Mouse (Mus musculus) embryonic facial prominence, embryonic 11.5 days (tissue): Measurements from ENCODE around the gene Nlrc4. TPM values are rescaled to one million over a fixed set of nuclear protein-coding genes. Genes with fewer than 3 reads are reported as not detected.

ENCODE experiments used
- ATAC-seq: fragments of 200-750 bp; cut with Nextera tagmentation; replicated peaks from 2 replicates; pipeline ENCODE4 v1.8.0; 2017; ENCODE audit warnings: low read depth; ENCODE audit not compliant: insufficient number of reproducible peaks, low FRiP score, low TSS enrichment
- DNase-seq: peaks from one replicate; pipeline ENCODE4 v3.0.0-alpha.2; 2015; ENCODE audit warnings: low spot score
- H3K27ac ChIP-seq: fragments of 300-500 bp; sonication (generic); replicated peaks from 2 replicates; pipeline ENCODE4 v1.5.1; 2014; ENCODE audit warnings: mild to moderate bottlenecking, low read depth, low read length, control low read depth
- H3K27me3 ChIP-seq: fragments of 300-500 bp; sonication (generic); 2 replicates; pipeline ENCODE4 v1.6.1; 2014; ENCODE audit warnings: mild to moderate bottlenecking, low read length, moderate library complexity, mixed read lengths; ENCODE audit not compliant: control insufficient read depth, insufficient read depth
- H3K36me3 ChIP-seq: fragments of 300-500 bp; sonication (generic); replicated peaks from 2 replicates; pipeline ENCODE4 v1.6.1; 2014; ENCODE audit warnings: low read depth, mild to moderate bottlenecking, low read length, moderate library complexity, mixed read lengths; ENCODE audit not compliant: control insufficient read depth, insufficient read depth
- H3K4me1 ChIP-seq: fragments of 300-500 bp; sonication (generic); 2 replicates; pipeline ENCODE4 v1.6.1; 2014; ENCODE audit warnings: low read length, mixed read lengths; ENCODE audit not compliant: control insufficient read depth, insufficient read depth
- H3K4me2 ChIP-seq: fragments of 300-500 bp; sonication (generic); 2 replicates; pipeline ENCODE4 v1.6.1; 2014; ENCODE audit warnings: low read depth, mild to moderate bottlenecking, control low read depth, low read length, moderate library complexity
- H3K4me3 ChIP-seq: fragments of 300-500 bp; sonication (generic); 2 replicates; pipeline ENCODE4 v1.5.1; 2014; ENCODE audit warnings: low read depth, low read length, control low read depth
- H3K9ac ChIP-seq: fragments of 300-500 bp; sonication (generic); replicated peaks from 2 replicates; pipeline ENCODE4 v1.6.1; 2014; ENCODE audit warnings: mild to moderate bottlenecking, control low read depth, low read length
- H3K9me3 ChIP-seq: fragments of 300-500 bp; sonication (generic); replicated peaks from 2 replicates; pipeline ENCODE4 v1.6.1; 2016; ENCODE audit warnings: mild to moderate bottlenecking, low read length, inconsistent platforms, mixed read lengths; ENCODE audit not compliant: control insufficient read depth
- WGBS: fragments of 180-500 bp; shearing (Covaris S2); extraction: QIAGEN DNeasy Blood & Tissue Kit; methylation state at CpG from one replicate; pipeline ENCODE4 v1.1.7; 2014; 5-methylcytosine and 5-hydroxymethylcytosine counted together
- polyA plus RNA-seq: library from polyadenylated mRNA; unstranded; fragments of >200 nt; fragmentation: Nextera tagmentation; extraction: Ambion mirVana; gene quantifications from 2 replicates; pipeline ENCODE4 v1.2.1, GENCODE M21; 2014

Gene Nlrc4
- polyA plus RNA-seq, 1 experiment from 2014 or later: 0.18 TPM

DNA sequence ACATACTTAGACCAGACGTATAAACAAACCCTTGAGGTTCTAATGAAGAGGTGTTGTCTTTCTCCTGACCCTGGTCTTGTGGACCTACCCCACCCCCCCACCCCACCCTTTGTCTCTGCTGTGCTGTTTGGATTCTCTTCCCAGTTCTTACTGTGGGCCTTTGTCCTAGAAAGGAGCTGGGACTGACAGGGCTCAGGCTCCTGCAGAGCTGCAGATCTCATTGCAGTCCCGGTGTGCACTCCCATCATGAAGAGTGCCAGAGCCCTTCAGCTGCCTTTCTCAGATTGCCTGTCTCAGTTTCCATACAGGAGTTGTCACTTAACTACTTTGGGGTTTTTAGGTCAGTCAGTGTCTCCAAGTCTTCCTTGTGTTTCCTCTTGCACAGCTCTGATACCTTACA is 38.3 kb downstream of the Nlrc4 start:
- WGBS: 58% methylated on average over 2 of the region's 2 CpGs
- H3K9me3 ChIP-seq: no peaks in the 10 kb centered on the region
- no peak overlapping the region for H3K4me3 ChIP-seq
- H3K36me3 ChIP-seq: peaks cover 7% of the 10 kb centered on the region
- H3K9ac ChIP-seq: no peak overlapping the region
- H3K4me2 ChIP-seq: no peak overlapping the region
- H3K27me3 ChIP-seq: no peaks in the 10 kb centered on the region
- no peaks in the 10 kb centered on the region for H3K4me1 ChIP-seq
- no peak overlapping the region for H3K27ac ChIP-seq
- DNase-seq (no peak), ATAC-seq (no peak)

DNA sequence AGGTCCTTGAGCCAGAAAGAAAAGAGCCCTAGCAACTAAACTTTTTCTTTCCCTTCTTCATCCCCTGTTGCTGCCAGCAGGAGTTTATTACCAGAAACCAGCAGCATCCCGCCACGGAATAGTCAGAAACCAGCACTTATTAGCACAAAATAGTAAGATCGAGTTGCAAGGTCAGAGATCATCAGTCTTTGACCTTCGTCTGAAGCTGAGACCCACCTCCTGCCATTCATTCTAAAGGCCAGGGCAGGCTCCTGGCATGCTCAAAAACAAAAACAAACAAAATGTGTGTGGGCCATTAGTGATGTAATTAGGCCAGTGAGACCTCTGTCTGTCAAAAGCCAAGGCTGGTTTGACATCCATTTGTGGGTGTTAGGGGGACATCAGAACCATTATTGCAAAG is 40.8 kb downstream of the Nlrc4 start:
- no peak for ATAC-seq
- Histone ChIP-seq H3K9ac (no peak overlapping the region), H3K36me3 (peaks cover 3% of the 10 kb centered on the region), H3K27ac (no peak overlapping the region), H3K4me2 (no peak overlapping the region), H3K4me3 (no peak overlapping the region), H3K27me3 (no peaks in the 10 kb centered on the region), H3K9me3 (no peaks in the 10 kb centered on the region), H3K4me1 (no peaks in the 10 kb centered on the region)
- WGBS: 13% methylated on average over 4 of the region's 4 CpGs
- DNase-seq: no peak

DNA sequence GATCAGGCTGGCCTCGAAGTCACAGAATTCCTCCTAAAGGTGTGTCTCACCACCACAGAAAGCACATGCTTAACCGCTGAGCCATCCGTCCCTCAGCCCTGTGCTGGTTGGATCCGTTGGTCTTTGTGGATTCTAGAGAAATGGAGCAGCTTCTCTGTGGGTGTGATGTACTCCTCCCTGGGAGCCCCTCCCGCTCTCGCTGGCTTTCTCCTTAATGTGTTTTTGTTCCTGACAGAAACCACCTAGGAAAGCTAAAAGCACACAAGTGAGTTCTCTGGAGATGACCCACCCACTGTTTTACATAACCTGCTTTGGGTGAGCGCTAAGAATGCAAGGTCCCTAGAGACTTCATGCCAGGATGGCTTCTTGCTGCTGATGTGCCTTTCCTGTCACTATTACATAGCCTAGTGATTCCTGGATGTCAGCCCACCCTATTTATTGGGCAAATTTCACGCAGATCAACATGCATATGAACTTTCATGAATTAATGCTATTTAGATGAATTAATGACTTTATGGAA is 42.0 kb downstream of the Nlrc4 start:
- no peak for DNase-seq
- Histone ChIP-seq H3K27ac (no peak overlapping the region), H3K4me3 (no peak overlapping the region), H3K9me3 (no peaks in the 10 kb centered on the region), H3K27me3 (no peaks in the 10 kb centered on the region), H3K4me2 (no peak overlapping the region), H3K9ac (no peak overlapping the region), H3K36me3 (no peaks in the 10 kb centered on the region; the same call in 1 of the 2 replicates), H3K4me1 (no peaks in the 10 kb centered on the region)
- 89% methylated on average over 8 of the region's 8 CpGs for WGBS
- no peak for ATAC-seq

- WGBS: 68% methylated on average over 1 of the region's 1 CpGs
- Histone ChIP-seq H3K27me3 (no peaks in the 10 kb centered on the region), H3K9me3 (no peaks in the 10 kb centered on the region), H3K4me2 (no peak overlapping the region), H3K4me1 (no peaks in the 10 kb centered on the region), H3K9ac (no peak overlapping the region), H3K36me3 (no peaks in the 10 kb centered on the region; the same call in 1 of the 2 replicates), H3K4me3 (no peak overlapping the region), H3K27ac (no peak overlapping the region)
- ATAC-seq: no peak
- DNase-seq: no peak
These were observed 44.3 kb downstream of the Nlrc4 start for GRCm38 (mm10) chr17:74414671-74415070.

- ATAC-seq (no peak), DNase-seq (no peak)
- H3K36me3 ChIP-seq: no peaks in the 10 kb centered on the region; the same call in 1 of the 2 replicates
- WGBS: 82% methylated on average over 8 of the region's 8 CpGs
- no peak overlapping the region for H3K4me2 ChIP-seq
- no peak overlapping the region for H3K27ac ChIP-seq
- no peaks in the 10 kb centered on the region for H3K4me1 ChIP-seq
- H3K9me3 ChIP-seq: no peaks in the 10 kb centered on the region
- H3K4me3 ChIP-seq: no peak overlapping the region
- no peak overlapping the region for H3K9ac ChIP-seq
- H3K27me3 ChIP-seq: no peaks in the 10 kb centered on the region
These were observed 45.6 kb downstream of the Nlrc4 start for GRCm38 (mm10) chr17:74413324-74413723.

GRCm38 (mm10) chr17:74409722-74410121 is 49.2 kb downstream of the Nlrc4 start:
- H3K9ac ChIP-seq: no peak overlapping the region
- DNase-seq (peak; percentile 13), ATAC-seq (no peak)
- 68% methylated on average over 4 of the region's 4 CpGs for WGBS
- H3K4me3 ChIP-seq: no peak overlapping the region
- H3K4me1 ChIP-seq: no peaks in the 10 kb centered on the region
- H3K27me3 ChIP-seq: no peaks in the 10 kb centered on the region
- H3K36me3 ChIP-seq: no peaks in the 10 kb centered on the region; the same call in 1 of the 2 replicates
- no peaks in the 10 kb centered on the region for H3K9me3 ChIP-seq
- no peak overlapping the region for H3K4me2 ChIP-seq
- no peak overlapping the region for H3K27ac ChIP-seq

DNA sequence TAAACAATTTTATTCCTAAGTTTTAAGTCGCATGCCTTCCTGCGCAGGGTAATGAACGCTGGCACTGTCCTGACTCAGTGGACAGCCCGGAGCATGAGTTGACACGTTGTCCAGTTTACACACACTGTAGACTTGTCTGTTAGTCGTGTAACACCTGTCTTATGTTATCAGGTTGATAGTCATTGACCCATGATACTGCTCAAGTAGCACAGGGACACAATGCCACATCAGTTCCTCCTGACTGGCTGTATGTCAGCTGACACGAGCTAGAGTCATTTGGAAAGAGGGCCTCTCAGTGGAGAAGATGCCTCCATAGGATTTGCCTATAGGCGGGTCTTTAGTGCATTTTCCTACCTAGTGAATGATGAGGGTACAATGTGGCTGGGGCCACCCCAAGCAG is 52.5 kb downstream of the Nlrc4 start:
- H3K36me3 ChIP-seq: no peaks in the 10 kb centered on the region; the same call in none of the 2 replicates
- H3K4me2 ChIP-seq: no peak overlapping the region
- 89% methylated on average over 8 of the region's 8 CpGs for WGBS
- H3K27ac ChIP-seq: no peak overlapping the region
- ATAC-seq (no peak), DNase-seq (no peak)
- no peaks in the 10 kb centered on the region for H3K9me3 ChIP-seq
- H3K9ac ChIP-seq: no peak overlapping the region
- H3K4me1 ChIP-seq: no peaks in the 10 kb centered on the region
- no peak overlapping the region for H3K4me3 ChIP-seq
- no peaks in the 10 kb centered on the region for H3K27me3 ChIP-seq

DNA sequence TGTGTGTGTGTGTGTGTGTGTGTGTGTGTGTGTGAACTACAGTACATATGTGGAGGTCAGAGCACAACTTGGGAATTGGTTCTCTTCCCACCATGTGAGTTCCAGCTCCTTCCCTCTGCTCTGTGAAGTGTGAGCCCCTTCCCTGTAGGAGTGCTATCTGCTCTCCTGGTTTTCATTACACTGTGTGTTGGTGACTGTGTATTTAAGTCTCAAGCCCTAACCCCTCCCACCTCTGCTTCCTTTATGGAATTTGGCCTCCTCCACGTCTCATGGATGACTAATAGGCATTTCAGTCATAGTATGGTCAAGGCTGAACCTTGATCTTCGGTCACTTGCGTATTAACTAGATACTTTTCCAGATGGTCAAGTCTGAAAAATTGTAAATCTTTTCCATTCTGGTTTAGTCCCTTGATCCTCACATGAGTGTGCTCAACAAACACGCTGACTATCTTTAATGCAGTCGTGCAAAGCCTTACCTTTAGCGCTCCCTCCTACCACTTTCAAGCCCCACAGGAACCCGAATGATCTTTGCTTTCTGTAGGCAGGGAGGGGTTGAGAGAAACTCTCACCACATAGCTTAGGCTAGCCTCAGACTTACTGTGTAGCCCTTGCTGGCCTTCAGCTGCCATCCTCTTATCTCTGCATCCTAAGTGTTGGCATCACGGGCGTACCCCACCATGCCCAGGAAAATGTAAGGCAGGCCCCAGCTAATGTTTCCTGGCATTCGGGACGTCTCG is 56.3 kb downstream of the Nlrc4 start:
- Histone ChIP-seq H3K4me3 (no peak overlapping the region), H3K9me3 (no peaks in the 10 kb centered on the region), H3K27ac (no peak overlapping the region), H3K4me2 (no peak overlapping the region), H3K27me3 (no peaks in the 10 kb centered on the region), H3K36me3 (no peaks in the 10 kb centered on the region; the same call in none of the 2 replicates), H3K9ac (no peak overlapping the region), H3K4me1 (no peaks in the 10 kb centered on the region)
- WGBS: 93% methylated on average over 12 of the region's 12 CpGs
- DNase-seq (no peak), ATAC-seq (no peak)
